Mouse (Mus musculus): Measurements from ENCODE around the gene Opcml.

- TF ChIP-seq EP300 (IDR thresholded peaks at IDR 0.05; ENCODE audit: low read depth) (no peak), CTCF (IDR thresholded peaks at IDR 0.05; ENCODE audit: low read depth) (no peak)
Measured at GRCm38 (mm10) chr9:28595062-28595461, 804.5 kb downstream of the Opcml start.
